Comparison of ENCODE assay signal across 21 mouse cellular contexts in genomic region chr12:83015366-83015765, GRCm38 (mm10).
DNase-seq lines count a peak whose midpoint lies in the region; ATAC-seq and TF ChIP-seq lines count a peak whose summit lies in the region.
"Had no signal": no experiment of that assay in that cellular context is flagged by ENCODE, and none has a peak within 500 bp of the region (broad histone marks: within the 10 kb centered on the region; RNA-seq: fewer than 3 reads in every experiment).

No protein-coding gene starts in this region.

- no peak overlapping the region for H3K4me2 ChIP-seq in heart, embryonic 14.5 days (ENCODE audit: low read length)
- no peak overlapping the region for H3K4me2 ChIP-seq in heart, embryonic 12.5 days
- H3K4me2 ChIP-seq in kidney, embryonic 14.5 days (replicated peaks; ENCODE audit: low read depth, low read length) = no peak overlapping the region
- H3K4me2 ChIP-seq: embryonic facial prominence, embryonic 12.5 days; forebrain, embryonic 13.5 days; forebrain, embryonic 15.5 days had no signal

- ATAC-seq in heart, embryonic 14.5 days (ENCODE audit: insufficient number of reproducible peaks, insufficient read depth, low FRiP score, low read depth) = 0 out of 2 replicates have a peak, but pooled peaks have one; percentile 33
- ATAC-seq in heart, embryonic 12.5 days (ENCODE audit: insufficient number of reproducible peaks, low FRiP score) = no peak
- ATAC-seq in inflammation-experienced regulatory T-cells, adult 6 months = no peak
- ATAC-seq in kidney, embryonic 14.5 days (ENCODE audit: low FRiP score, low TSS enrichment) = no peak
- ATAC-seq: activated CD4-positive, CD25-positive, alpha-beta regulatory T cell, adult 4 months; forebrain, embryonic 13.5 days; forebrain, embryonic 15.5 days; forebrain, postnatal 0 days; Patski had no signal

- peaks cover 22 to 26% of the 10 kb centered on the region in 2 experiments for H3K4me1 ChIP-seq in heart, embryonic 14.5 days (ENCODE audit: control insufficient read depth in 2 of 2, insufficient read depth in 2 of 2, low read length in 2 of 2)
- H3K4me1 ChIP-seq in heart, embryonic 12.5 days (replicated peaks) = peaks cover 28% of the 10 kb centered on the region
- peaks cover 11 to 24% of the 10 kb centered on the region in 2 experiments for H3K4me1 ChIP-seq in MEL (ENCODE audit: control insufficient read depth in 1 of 2, insufficient read depth in 2 of 2, low read length in 2 of 2)
- H3K4me1 ChIP-seq in kidney, embryonic 14.5 days (ENCODE audit: control insufficient read depth, insufficient read depth, low read length) = no peaks in the 10 kb centered on the region
- H3K4me1 ChIP-seq: embryonic facial prominence, embryonic 10.5 days; embryonic facial prominence, embryonic 12.5 days; forebrain, embryonic 13.5 days; forebrain, embryonic 15.5 days had no signal

- no peaks in the 10 kb centered on the region for H3K36me3 ChIP-seq in heart, embryonic 14.5 days (ENCODE audit: control insufficient read depth, insufficient read depth, low read length)
- no peaks in the 10 kb centered on the region for H3K36me3 ChIP-seq in heart, embryonic 12.5 days
- peaks cover 0 to 8% of the 10 kb centered on the region in 2 experiments; a peak in 2 of 4 replicates for H3K36me3 ChIP-seq in MEL (ENCODE audit: control insufficient read depth in 1 of 2, insufficient read depth in 2 of 2, low read length in 2 of 2)
- H3K36me3 ChIP-seq in kidney, embryonic 14.5 days (ENCODE audit: control insufficient read depth, insufficient read depth, low read length) = no peaks in the 10 kb centered on the region
- H3K36me3 ChIP-seq: embryonic facial prominence, embryonic 10.5 days; embryonic facial prominence, embryonic 12.5 days; forebrain, embryonic 15.5 days had no signal

- no peak for TF ChIP-seq EP300 in MEL (IDR thresholded peaks at IDR 0.05; ENCODE audit: low read depth in 1 of 2, low read length in 2 of 2)

- peak; percentile 70 for DNase-seq in heart, adult 11 months
- no peak for DNase-seq in heart, postnatal 25 days (ENCODE audit: low spot score)
- DNase-seq in MEL (ENCODE audit: low read depth, low spot score) = peak; percentile 13
- DNase-seq in large intestine, adult 2 months (ENCODE audit: low read depth, low spot score) = peak; percentile 21
- DNase-seq: adrenal gland, postnatal 10 days; adrenal gland, postnatal 36 days; cerebellum, adult 11-12 months; cerebellum, adult 2 months; cerebellum, adult 9-10 months; cerebellum, postnatal 25 days had no signal

- H3K9me3 ChIP-seq in heart, embryonic 14.5 days (ENCODE audit: control insufficient read depth, low read length) = 0 out of 2 replicates have a peak, but pooled peaks cover 3% of the 10 kb centered on the region
- H3K9me3 ChIP-seq in heart, embryonic 12.5 days (replicated peaks) = peaks cover 5% of the 10 kb centered on the region; the same call in 1 of the 2 replicates
- H3K9me3 ChIP-seq in MEL (replicated peaks; ENCODE audit: insufficient read depth, low read length) = no peaks in the 10 kb centered on the region
- no peaks in the 10 kb centered on the region for H3K9me3 ChIP-seq in kidney, embryonic 14.5 days (ENCODE audit: control insufficient read depth, low read length)
- H3K9me3 ChIP-seq: embryonic facial prominence, embryonic 10.5 days; embryonic facial prominence, embryonic 12.5 days; forebrain, embryonic 13.5 days; forebrain, embryonic 15.5 days had no signal

- TF ChIP-seq CTCF in MEL (IDR thresholded peaks at IDR 0.05 in 2 of 3, conservative IDR thresholded peaks at IDR 0.05 in 1 of 3; ENCODE audit: control insufficient read depth in 1 of 3, insufficient read depth in 1 of 3, low read depth in 2 of 3, low read length in 3 of 3, poor library complexity in 1 of 3, severe bottlenecking in 1 of 3) = no peak

- H3K27me3 ChIP-seq in heart, embryonic 14.5 days (ENCODE audit: control insufficient read depth, insufficient read depth, low read length) = no peaks in the 10 kb centered on the region
- H3K27me3 ChIP-seq in heart, embryonic 12.5 days (replicated peaks) = no peaks in the 10 kb centered on the region
- no peaks in the 10 kb centered on the region; a peak in 1 of 4 replicates for H3K27me3 ChIP-seq in MEL (ENCODE audit: control insufficient read depth in 1 of 2, insufficient read depth in 2 of 2, low read length in 2 of 2)
- H3K27me3 ChIP-seq in kidney, embryonic 14.5 days (ENCODE audit: control insufficient read depth, insufficient read depth, low read length) = no peaks in the 10 kb centered on the region
- H3K27me3 ChIP-seq: embryonic facial prominence, embryonic 12.5 days; forebrain, embryonic 13.5 days; Patski had no signal

- no peak for TF ChIP-seq RAD21 in MEL (IDR thresholded peaks at IDR 0.05; ENCODE audit: low read depth, low read length)

- no peak overlapping the region for H3K4me3 ChIP-seq in heart, embryonic 14.5 days (ENCODE audit: control insufficient read depth in 1 of 2, insufficient read depth in 1 of 2, low read depth in 1 of 2, low read length in 2 of 2)
- H3K4me3 ChIP-seq in heart, embryonic 12.5 days = no peak overlapping the region
- no peak overlapping the region for H3K4me3 ChIP-seq in MEL (ENCODE audit: control insufficient read depth in 1 of 2, insufficient read depth in 1 of 2, low read depth in 2 of 2, low read length in 2 of 2)
- H3K4me3 ChIP-seq in kidney, embryonic 14.5 days (ENCODE audit: low read length) = no peak overlapping the region
- H3K4me3 ChIP-seq: embryonic facial prominence, embryonic 10.5 days; embryonic facial prominence, embryonic 12.5 days; forebrain, embryonic 13.5 days; forebrain, embryonic 15.5 days had no signal

- no peaks in the 10 kb centered on the region for H3K79me2 ChIP-seq in MEL (ENCODE audit: control insufficient read depth, insufficient read depth, low read length, poor library complexity)

- no peak for TF ChIP-seq POLR2A in MEL (IDR thresholded peaks at IDR 0.05; ENCODE audit: control insufficient read depth in 1 of 2, insufficient read depth in 1 of 2, low read depth in 1 of 2, low read length in 2 of 2, poor library complexity in 1 of 2)

- intact Hi-C loops in heart, postnatal 25 days (cut with DNase I) = loop anchor here (10.0 kb wide), 2 partner anchors 401 to 431 kb away; partner anchors contain the start of gene Rgs6

- H3K27ac ChIP-seq in heart, embryonic 14.5 days (replicated peaks in 1 of 2; ENCODE audit: control insufficient read depth in 1 of 2, insufficient read depth in 1 of 2, low read depth in 2 of 2, low read length in 2 of 2) = 0 out of 4 replicates have a peak overlapping the region, but pooled peaks of 1 of the 2 experiments have one; percentile 26
- H3K27ac ChIP-seq in heart, embryonic 12.5 days (ENCODE audit: poor library complexity, severe bottlenecking) = no peak overlapping the region; the same call in 1 of the 2 replicates
- H3K27ac ChIP-seq in MEL (ENCODE audit: control insufficient read depth, low read depth, low read length) = no peak overlapping the region
- no peak overlapping the region for H3K27ac ChIP-seq in kidney, embryonic 14.5 days (ENCODE audit: low read depth, low read length)
- H3K27ac ChIP-seq: embryonic facial prominence, embryonic 10.5 days; embryonic facial prominence, embryonic 12.5 days; forebrain, embryonic 13.5 days; forebrain, embryonic 15.5 days had no signal

- WGBS in heart, embryonic 14.5 days = 21% methylated on average over 5 of the region's 5 CpGs
- 33% methylated on average over 5 of the region's 5 CpGs for WGBS in heart, embryonic 12.5 days
- 19% methylated on average over 5 of the region's 5 CpGs for WGBS in large intestine, adult 2 months
- WGBS in kidney, embryonic 14.5 days = 56% methylated on average over 5 of the region's 5 CpGs

- no peak overlapping the region for H3K9ac ChIP-seq in heart, embryonic 14.5 days (ENCODE audit: low read length)
- H3K9ac ChIP-seq in heart, embryonic 12.5 days = no peak overlapping the region
- no peak overlapping the region for H3K9ac ChIP-seq in MEL (ENCODE audit: control insufficient read depth, low read depth, low read length, poor library complexity, severe bottlenecking)
- H3K9ac ChIP-seq in kidney, embryonic 14.5 days (ENCODE audit: low read depth, low read length) = no peak overlapping the region
- H3K9ac ChIP-seq: embryonic facial prominence, embryonic 12.5 days; forebrain, embryonic 13.5 days; forebrain, embryonic 15.5 days; forebrain, postnatal 0 days had no signal

TF ChIP-seq in MEL, 35 proteins besides CTCF, POLR2A, EP300 and RAD21:
- TF ChIP-seq ZKSCAN1 (IDR thresholded peaks at IDR 0.05; ENCODE audit: low read depth, low read length) = no peak
- TF ChIP-seq ETS1 (IDR thresholded peaks at IDR 0.05; ENCODE audit: low read depth, low read length) = peak; percentile 44; the same call in 1 of the 2 replicates
TF ChIP-seq in MEL: peak in this region for 1.
